Mouse (Mus musculus) Patski (cell line): ENCODE measurements around the gene Ift52. TPM values are rescaled to one million over a fixed set of nuclear protein-coding genes. Genes with fewer than 3 reads are reported as not detected.

Source experiments
- ATAC-seq: fragments of 100-300 bp; one replicate; pipeline ENCODE4 v1.8.0; 2021
- CTCF ChIA-PET: fragments of 350-600 bp; sonication (Branson Sonifier 250); formaldehyde crosslinking; loops from one replicate; lab custom pipeline; 2022; ENCODE audit warnings: inconsistent platforms; lab: Charles Lee
- POLR2A ChIA-PET: fragments of 350-600 bp; sonication (Branson Sonifier 250); formaldehyde crosslinking; loops from one replicate; lab custom pipeline; 2022; ENCODE audit warnings: antibody characterized with exemption, inconsistent platforms; lab: Charles Lee
- DNase-seq: peaks from one replicate; pipeline ENCODE4 v3.0.0-alpha.2; 2011; ENCODE audit warnings: low read depth, low spot score
- H3K27me3 ChIP-seq: fragments of 371-371 bp; one replicate; pipeline ENCODE4 v1.5.1; 2021
- CTCF ChIP-seq: fragments of 100-300 bp; IDR thresholded peaks from one replicate; pipeline ENCODE4 v1.5.1; 2021
- in situ Hi-C: fragments of 300-500 bp; cut with MboI; formaldehyde crosslinking; loops from 3 replicates; pipeline ENCODE4 v1.11.1; 2018; ENCODE audit warnings: low pct_unique_long_range_greater_than_20kb, mixed read lengths
- polyA plus RNA-seq: library from polyadenylated mRNA; unstranded; gene quantifications from one replicate; pipeline ENCODE4 v1.2.3, GENCODE M21; 2021

Ift52 gene
- polyA plus RNA-seq, 1 experiment from 2014 or later = 62.9 TPM

DNA sequence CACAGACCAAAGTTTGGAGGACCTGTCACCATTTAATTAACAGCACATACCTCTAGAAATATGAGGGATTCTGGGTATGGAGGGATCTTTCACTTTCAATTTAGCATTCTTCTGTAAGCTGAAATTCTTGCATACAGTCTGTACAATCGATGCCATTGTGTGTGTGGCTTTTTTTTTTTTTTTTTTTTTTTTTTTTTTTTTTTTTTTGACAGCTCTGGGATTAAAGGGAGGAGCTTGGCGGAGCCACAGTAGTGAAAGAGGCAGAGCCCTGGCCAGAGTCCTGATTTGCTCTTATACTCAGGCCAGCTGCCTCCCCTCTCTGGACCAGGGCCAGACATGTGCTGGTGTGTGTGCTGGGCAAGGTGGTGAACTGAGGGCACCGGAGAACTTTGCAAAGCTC, 31.2 kb upstream of the Ift52 start:
- H3K27me3 ChIP-seq = no peaks in the 10 kb centered on the region
- ChIA-PET POLR2A (interaction anchor here (0.6 to 1.4 kb wide), 3 partner anchors 31 to 1755 kb away, joined by 4 to 6 read pairs (median 5); partner anchors contain the start of gene Ift52), CTCF (interaction anchor here (1.5 to 2.3 kb wide), 3 partner anchors 8 to 18 kb away, joined by 6 to 9 read pairs (median 7); no protein-coding TSS in a partner anchor)
- no peak for DNase-seq
- ATAC-seq = no peak
- TF ChIP-seq CTCF = no peak
- in situ Hi-C loops = no loop called here

GRCm38 (mm10) chr2:162986764-162987163, 30.4 kb upstream of the Ift52 start:
- POLR2A ChIA-PET = interaction anchor here (1.4 to 1.5 kb wide), 2 partner anchors 12 to 30 kb away, joined by 3 to 5 read pairs; partner anchors contain the start of gene Ift52
- no peak for TF ChIP-seq CTCF
- no peak for DNase-seq
- in situ Hi-C loops = no loop called here
- CTCF ChIA-PET = interaction anchor here (1.0 to 2.3 kb wide), 6 partner anchors 9 to 65 kb away, joined by 3 to 9 read pairs (median 4); no protein-coding TSS in a partner anchor
- ATAC-seq = peak; percentile 78
- H3K27me3 ChIP-seq = no peaks in the 10 kb centered on the region

GRCm38 (mm10) chr2:162987218-162987617, 29.9 kb upstream of the Ift52 start, which contains the start of gene Sgk2:
Gene Sgk2, plus strand, starts transcription at chr2:162987330.
- no peak for TF ChIP-seq CTCF
- in situ Hi-C loops = no loop called here
- CTCF ChIA-PET = interaction anchor here (1.0 to 2.3 kb wide), 6 partner anchors 10 to 65 kb away, joined by 3 to 9 read pairs (median 4); no protein-coding TSS in a partner anchor
- POLR2A ChIA-PET = interaction anchor here (1.5 kb wide), 1 partner anchor 12 kb away, joined by 3 read pairs; no protein-coding TSS in a partner anchor
- ATAC-seq (peak; percentile 93), DNase-seq (peak; percentile 73)
- no peaks in the 10 kb centered on the region for H3K27me3 ChIP-seq

- in situ Hi-C loops = no loop called here
- TF ChIP-seq CTCF = no peak
- no peaks in the 10 kb centered on the region for H3K27me3 ChIP-seq
- ChIA-PET POLR2A (no interaction called here), CTCF (no interaction called here)
- no peak for ATAC-seq
- no peak for DNase-seq
Observed at GRCm38 (mm10) chr2:162988235-162988634, 28.9 kb upstream of the Ift52 start.

GRCm38 (mm10) chr2:162991394-162992083, 25.6 kb upstream of the Ift52 start:
- H3K27me3 ChIP-seq = no peaks in the 10 kb centered on the region
- ChIA-PET CTCF (interaction anchor here (1.1 to 1.2 kb wide), 3 partner anchors 11 to 18 kb away, joined by 3 to 4 read pairs (median 3); no protein-coding TSS in a partner anchor), POLR2A (no interaction called here)
- DNase-seq = no peak
- no peak for ATAC-seq
- TF ChIP-seq CTCF = no peak
- in situ Hi-C loops = no loop called here

GRCm38 (mm10) chr2:162992084-162992437, 25.1 kb upstream of the Ift52 start:
- DNase-seq (no peak), ATAC-seq (no peak)
- no peaks in the 10 kb centered on the region for H3K27me3 ChIP-seq
- TF ChIP-seq CTCF = no peak
- in situ Hi-C loops = no loop called here
- ChIA-PET POLR2A (no interaction called here), CTCF (interaction anchor here (1.1 to 1.2 kb wide), 3 partner anchors 10 to 19 kb away, joined by 3 to 4 read pairs (median 3); no protein-coding TSS in a partner anchor)

DNA sequence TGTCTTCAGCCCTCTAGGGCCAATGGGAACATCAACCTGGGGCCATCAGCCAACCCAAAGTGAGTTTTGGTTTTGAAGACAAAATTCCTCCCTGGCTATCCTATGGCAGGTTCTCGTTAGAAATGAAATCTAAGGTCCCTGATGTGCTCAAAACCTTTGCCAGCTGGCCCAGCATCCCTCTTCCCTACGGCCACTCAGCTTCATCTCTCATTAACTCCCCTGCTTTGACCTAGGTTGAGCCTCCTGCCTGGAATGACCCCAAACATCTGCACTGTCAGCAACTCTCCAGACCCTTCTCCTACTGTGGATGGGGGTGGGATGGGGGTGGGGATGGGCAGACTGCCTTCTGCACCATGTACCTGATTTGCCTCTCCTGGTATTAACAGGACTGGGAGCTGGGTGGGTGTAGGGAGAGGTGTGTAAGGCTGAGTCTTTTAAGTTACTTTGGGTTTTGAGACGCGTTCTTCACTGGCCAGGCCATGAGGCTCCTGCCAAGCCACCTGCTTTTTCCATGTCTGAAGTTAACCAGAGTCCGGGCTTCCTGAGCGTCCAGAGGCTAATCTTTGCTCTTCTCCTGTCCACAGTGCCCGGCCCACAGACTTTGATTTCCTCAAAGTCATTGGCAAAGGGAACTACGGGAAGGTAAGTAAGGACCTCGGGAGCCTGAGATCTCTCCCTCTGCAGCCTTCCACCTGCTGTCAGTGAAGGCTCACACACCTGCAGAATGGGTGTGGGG, 23.1 kb upstream of the Ift52 start:
- no peak for ATAC-seq

GRCm38 (mm10) chr2:162998528-162999230, 18.5 kb upstream of the Ift52 start:
- peak; percentile 81 for TF ChIP-seq CTCF
- no peaks in the 10 kb centered on the region for H3K27me3 ChIP-seq
- in situ Hi-C loops = no loop called here
- ChIA-PET POLR2A (no interaction called here), CTCF (interaction anchor here (1.1 to 3.5 kb wide), 9 partner anchors 8 to 96 kb away, joined by 3 to 15 read pairs (median 4); partner anchors contain the start of gene Sgk2)
- ATAC-seq = peak; percentile 54
- no peak for DNase-seq

More for the DNA sequence above, 23.1 kb upstream of the Ift52 start:
- no peak for TF ChIP-seq CTCF
- DNase-seq = no peak
- in situ Hi-C loops = no loop called here
- POLR2A ChIA-PET = no interaction called here
- CTCF ChIA-PET = no interaction called here
- H3K27me3 ChIP-seq = no peaks in the 10 kb centered on the region

GRCm38 (mm10) chr2:162999744-163000143, 17.4 kb upstream of the Ift52 start:
- ChIA-PET CTCF (interaction anchor here (0.9 to 3.5 kb wide), 9 partner anchors 9 to 95 kb away, joined by 3 to 15 read pairs (median 3); no protein-coding TSS in a partner anchor), POLR2A (no interaction called here)
- ATAC-seq = no peak
- in situ Hi-C loops = loop anchor here (5.0 kb wide), 2 partner anchors 32 to 77 kb away; no protein-coding TSS in a partner anchor
- DNase-seq = no peak
- peak; percentile 75 for TF ChIP-seq CTCF
- no peaks in the 10 kb centered on the region for H3K27me3 ChIP-seq

DNA sequence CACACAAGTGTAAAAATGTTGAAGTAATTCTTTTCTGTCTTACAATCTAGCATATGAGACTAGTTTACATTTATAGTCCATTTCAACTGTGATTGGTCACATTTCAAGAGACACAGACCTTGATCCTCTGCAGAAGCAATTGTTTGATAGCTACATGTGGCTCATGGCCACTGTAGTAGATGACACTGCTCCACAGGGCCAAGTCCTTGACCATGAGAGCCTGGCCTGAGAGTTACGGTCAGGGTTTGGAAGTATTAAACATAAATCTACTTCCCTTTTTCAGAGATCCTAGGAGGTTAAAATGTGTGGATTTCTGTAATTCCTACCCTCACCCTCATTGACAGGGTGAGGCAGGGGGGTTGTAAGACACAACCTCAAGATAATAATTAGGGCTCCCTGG, 16.1 kb upstream of the Ift52 start:
- no peak for DNase-seq

More for the DNA sequence above, 16.1 kb upstream of the Ift52 start:
- ChIA-PET POLR2A (no interaction called here), CTCF (no interaction called here)
- TF ChIP-seq CTCF = no peak
- H3K27me3 ChIP-seq = no peaks in the 10 kb centered on the region
- no peak for ATAC-seq
- in situ Hi-C loops = loop anchor here (5.0 kb wide), 2 partner anchors 34 to 79 kb away; no protein-coding TSS in a partner anchor
